Comparison of ENCODE assay signal across 23 mouse cellular contexts in the genomic region with DNA sequence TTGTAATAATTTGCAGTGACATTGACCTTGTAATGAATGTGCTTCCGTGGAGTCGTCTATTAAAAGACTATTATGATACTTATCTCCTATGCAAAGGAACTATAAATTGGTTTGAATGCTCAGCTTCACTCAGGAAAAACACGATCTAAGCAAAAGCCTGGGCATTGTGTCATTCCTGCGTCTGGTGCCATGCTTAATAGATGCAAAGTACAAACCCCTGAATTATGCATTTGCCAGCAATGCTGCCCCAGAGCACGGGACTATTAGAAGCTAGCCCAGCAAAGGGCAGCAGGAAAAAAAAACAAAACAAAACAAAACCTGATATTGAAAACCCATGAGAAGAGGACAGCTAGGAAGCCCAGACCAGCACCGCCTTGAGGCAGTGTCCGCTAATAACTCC.
A peak's percentile ranks its signal among the peaks of the same experiment; 100 is the strongest.
DNase-seq lines count a peak whose midpoint lies in the region; ATAC-seq and TF ChIP-seq lines count a peak whose summit lies in the region.
"Had no signal": no experiment of that assay in that cellular context is flagged by ENCODE, and none has a peak within 500 bp of the region (broad histone marks: within the 10 kb centered on the region; RNA-seq: fewer than 3 reads in every experiment).

No protein-coding gene starts in this region.

- TF ChIP-seq POLR2A in brain, embryonic 14.5 days (IDR thresholded peaks at IDR 0.05; ENCODE audit: borderline replicate concordance, extremely low read depth, insufficient read depth, insufficient read length, poor library complexity, severe bottlenecking): no peak

- no peaks in the 10 kb centered on the region for H3K9me3 ChIP-seq in forebrain, embryonic 14.5 days (replicated peaks; ENCODE audit: control insufficient read depth, low read length)
- no peaks in the 10 kb centered on the region for H3K9me3 ChIP-seq in forebrain, embryonic 16.5 days (ENCODE audit: control insufficient read depth, low read length)
- H3K9me3 ChIP-seq in midbrain, embryonic 13.5 days: no peaks in the 10 kb centered on the region
- no peaks in the 10 kb centered on the region for H3K9me3 ChIP-seq in midbrain, embryonic 16.5 days (replicated peaks; ENCODE audit: control insufficient read depth, low read length, poor library complexity, severe bottlenecking)
- no peaks in the 10 kb centered on the region for H3K9me3 ChIP-seq in midbrain, embryonic 14.5 days (ENCODE audit: control insufficient read depth, low read length)
- no peaks in the 10 kb centered on the region for H3K9me3 ChIP-seq in midbrain, postnatal 0 days (ENCODE audit: low read length)

- no peak for TF ChIP-seq CTCF in midbrain, postnatal 0 days (IDR thresholded peaks at IDR 0.05)
- no peak for TF ChIP-seq CTCF in brain, embryonic 14.5 days (IDR thresholded peaks at IDR 0.05; ENCODE audit: borderline replicate concordance, extremely low read depth, insufficient read depth, insufficient read length)

- H3K4me1 ChIP-seq in forebrain, embryonic 14.5 days (ENCODE audit: control insufficient read depth, insufficient read depth, low read length): no peaks in the 10 kb centered on the region
- H3K4me1 ChIP-seq in forebrain, embryonic 16.5 days (replicated peaks; ENCODE audit: control insufficient read depth, insufficient read depth, low read length): no peaks in the 10 kb centered on the region
- H3K4me1 ChIP-seq in midbrain, embryonic 13.5 days (replicated peaks): peaks cover 5% of the 10 kb centered on the region; the same call in 1 of the 2 replicates
- H3K4me1 ChIP-seq in midbrain, embryonic 16.5 days (ENCODE audit: control insufficient read depth, insufficient read depth, low read length): no peaks in the 10 kb centered on the region
- H3K4me1 ChIP-seq in midbrain, embryonic 14.5 days (ENCODE audit: control insufficient read depth, insufficient read depth, low read length): peaks cover 6% of the 10 kb centered on the region
- H3K4me1 ChIP-seq in midbrain, postnatal 0 days (ENCODE audit: insufficient read depth, low read length): 0 out of 2 replicates have a peak, but pooled peaks cover 3% of the 10 kb centered on the region

- H3K27me3 ChIP-seq in forebrain, embryonic 14.5 days (replicated peaks; ENCODE audit: control insufficient read depth, insufficient read depth, low read length): no peaks in the 10 kb centered on the region
- H3K27me3 ChIP-seq in forebrain, embryonic 16.5 days (replicated peaks; ENCODE audit: control insufficient read depth, insufficient read depth, low read length): no peaks in the 10 kb centered on the region
- H3K27me3 ChIP-seq in midbrain, embryonic 13.5 days: no peaks in the 10 kb centered on the region
- H3K27me3 ChIP-seq in midbrain, embryonic 16.5 days (ENCODE audit: control insufficient read depth, insufficient read depth, low read depth, low read length): no peaks in the 10 kb centered on the region
- no peaks in the 10 kb centered on the region for H3K27me3 ChIP-seq in midbrain, embryonic 14.5 days (ENCODE audit: control insufficient read depth, insufficient read depth, low read length)
- H3K27me3 ChIP-seq in midbrain, postnatal 0 days (ENCODE audit: insufficient read depth, low read length): no peaks in the 10 kb centered on the region
- H3K27me3 ChIP-seq: CH12.LX, Patski had no signal

- H3K9ac ChIP-seq in forebrain, embryonic 14.5 days (ENCODE audit: low read length): no peak overlapping the region
- no peak overlapping the region for H3K9ac ChIP-seq in forebrain, embryonic 16.5 days (replicated peaks; ENCODE audit: low read depth, low read length)
- H3K9ac ChIP-seq in midbrain, embryonic 13.5 days (replicated peaks): no peak overlapping the region
- no peak overlapping the region for H3K9ac ChIP-seq in midbrain, embryonic 16.5 days (ENCODE audit: low read depth, low read length)
- H3K9ac ChIP-seq in midbrain, embryonic 14.5 days (replicated peaks; ENCODE audit: low read length): no peak overlapping the region
- no peak overlapping the region for H3K9ac ChIP-seq in midbrain, postnatal 0 days (replicated peaks; ENCODE audit: low read length, poor library complexity, severe bottlenecking)

- H3K27ac ChIP-seq in forebrain, embryonic 14.5 days (ENCODE audit: low read depth, low read length): no peak overlapping the region
- no peak overlapping the region for H3K27ac ChIP-seq in forebrain, embryonic 16.5 days (ENCODE audit: low read length)
- H3K27ac ChIP-seq in midbrain, embryonic 13.5 days: no peak overlapping the region
- H3K27ac ChIP-seq in midbrain, embryonic 16.5 days (ENCODE audit: low read length): no peak overlapping the region
- H3K27ac ChIP-seq in midbrain, embryonic 14.5 days (replicated peaks; ENCODE audit: low read depth, low read length): no peak overlapping the region
- no peak overlapping the region for H3K27ac ChIP-seq in midbrain, postnatal 0 days (ENCODE audit: low read depth, low read length)

- no peak for ATAC-seq in forebrain, embryonic 14.5 days
- no peak for ATAC-seq in forebrain, embryonic 16.5 days
- 0 out of 2 replicates have a peak, but pooled peaks have one; percentile 68 for ATAC-seq in midbrain, embryonic 13.5 days
- no peak for ATAC-seq in midbrain, embryonic 16.5 days
- ATAC-seq in midbrain, embryonic 14.5 days (ENCODE audit: low FRiP score, low TSS enrichment): no peak
- no peak for ATAC-seq in midbrain, postnatal 0 days (ENCODE audit: low FRiP score)
- ATAC-seq: activated CD4-positive, CD25-positive, alpha-beta regulatory T cell, adult 4 months; CD4-positive, CD25-positive, alpha-beta regulatory T cell, adult 4 months; Patski had no signal

- WGBS in forebrain, embryonic 14.5 days: 55% methylated on average over 7 of the region's 7 CpGs
- WGBS in forebrain, embryonic 16.5 days: 45% methylated on average over 7 of the region's 7 CpGs
- 48% methylated on average over 7 of the region's 7 CpGs for whole genome bisulfite sequencing in midbrain, embryonic 13.5 days
- WGBS in midbrain, embryonic 16.5 days: 40% methylated on average over 7 of the region's 7 CpGs
- 45% methylated on average over 7 of the region's 7 CpGs for WGBS in midbrain, embryonic 14.5 days
- WGBS in midbrain, postnatal 0 days: 45% methylated on average over 7 of the region's 7 CpGs

- no peak overlapping the region for H3K4me2 ChIP-seq in forebrain, embryonic 14.5 days (ENCODE audit: low read length)
- no peak overlapping the region for H3K4me2 ChIP-seq in forebrain, embryonic 16.5 days (ENCODE audit: low read length)
- no peak overlapping the region for H3K4me2 ChIP-seq in midbrain, embryonic 13.5 days (replicated peaks)
- no peak overlapping the region for H3K4me2 ChIP-seq in midbrain, embryonic 16.5 days (ENCODE audit: low read length)
- H3K4me2 ChIP-seq in midbrain, embryonic 14.5 days (ENCODE audit: low read length): no peak overlapping the region
- H3K4me2 ChIP-seq in midbrain, postnatal 0 days (ENCODE audit: low read depth, low read length, poor library complexity, severe bottlenecking): no peak overlapping the region

- peak; percentile 32 for DNase-seq in forebrain, embryonic 14.5 days (ENCODE audit: low spot score)
- DNase-seq in midbrain, embryonic 14.5 days: peak; percentile 52
- DNase-seq in midbrain, postnatal 0 days (ENCODE audit: low spot score): no peak
- DNase-seq in brain, embryonic 14.5 days (ENCODE audit: low read depth): peak; percentile 57
- DNase-seq in thymus, postnatal 25 days: no peak
- DNase-seq: adrenal gland, adult 2 months; adrenal gland, adult 8-10 months; adrenal gland, postnatal 10 days; adrenal gland, postnatal 14 days; adrenal gland, postnatal 25 days; adrenal gland, postnatal 36 days; B cell, adult 2 months; cerebellum, adult 11 months; cerebellum, adult 11-12 months; cerebellum, adult 18-20 months had no signal

- no peak overlapping the region for H3K4me3 ChIP-seq in forebrain, embryonic 14.5 days (ENCODE audit: low read depth, low read length)
- no peak overlapping the region for H3K4me3 ChIP-seq in forebrain, embryonic 16.5 days (replicated peaks; ENCODE audit: low read length)
- H3K4me3 ChIP-seq in midbrain, embryonic 13.5 days (replicated peaks): no peak overlapping the region
- H3K4me3 ChIP-seq in midbrain, embryonic 16.5 days (ENCODE audit: low read depth, low read length): no peak overlapping the region
- H3K4me3 ChIP-seq in midbrain, embryonic 14.5 days (replicated peaks; ENCODE audit: low read depth, low read length): no peak overlapping the region
- H3K4me3 ChIP-seq in midbrain, postnatal 0 days (ENCODE audit: low read depth, low read length): no peak overlapping the region

- no peaks in the 10 kb centered on the region for H3K36me3 ChIP-seq in forebrain, embryonic 14.5 days (ENCODE audit: control insufficient read depth, insufficient read depth, low read length)
- no peaks in the 10 kb centered on the region for H3K36me3 ChIP-seq in forebrain, embryonic 16.5 days (ENCODE audit: control insufficient read depth, insufficient read depth)
- H3K36me3 ChIP-seq in midbrain, embryonic 13.5 days: no peaks in the 10 kb centered on the region
- H3K36me3 ChIP-seq in midbrain, embryonic 16.5 days (ENCODE audit: control insufficient read depth, insufficient read depth, low read length): no peaks in the 10 kb centered on the region
- H3K36me3 ChIP-seq in midbrain, embryonic 14.5 days (ENCODE audit: control insufficient read depth, insufficient read depth, low read length): no peaks in the 10 kb centered on the region
- H3K36me3 ChIP-seq in midbrain, postnatal 0 days (ENCODE audit: insufficient read depth, low read length): no peaks in the 10 kb centered on the region
- H3K36me3 ChIP-seq: G1E had no signal

Comparison
In these comparisons a context has a peak if more than half of its experiments do, and no peak if none do; other contexts are left out.
1. DNase-seq: peak in forebrain, embryonic 14.5 days (single experiment), midbrain, embryonic 14.5 days (single experiment) and brain, embryonic 14.5 days (single experiment); none in midbrain, postnatal 0 days (single experiment) and thymus, postnatal 25 days (single experiment).